Mouse (Mus musculus) thymus, postnatal 14 days (tissue): ENCODE results near the gene Gpr143.
"Not testable (repeated sequence)": the region's sequence is repeated elsewhere in the genome, so short reads cannot be mapped to it uniquely, and the experiment has no call there.

Source experiments
- DNase-seq: peaks from one replicate; pipeline ENCODE4 v3.0.0; 2021

Gene Gpr143

GRCm38 (mm10) chrX:152781720-152782403, at the start of gene Gpr143:
Gpr143 (plus strand) TSS chrX:152781921.
- no peak for DNase-seq

DNA sequence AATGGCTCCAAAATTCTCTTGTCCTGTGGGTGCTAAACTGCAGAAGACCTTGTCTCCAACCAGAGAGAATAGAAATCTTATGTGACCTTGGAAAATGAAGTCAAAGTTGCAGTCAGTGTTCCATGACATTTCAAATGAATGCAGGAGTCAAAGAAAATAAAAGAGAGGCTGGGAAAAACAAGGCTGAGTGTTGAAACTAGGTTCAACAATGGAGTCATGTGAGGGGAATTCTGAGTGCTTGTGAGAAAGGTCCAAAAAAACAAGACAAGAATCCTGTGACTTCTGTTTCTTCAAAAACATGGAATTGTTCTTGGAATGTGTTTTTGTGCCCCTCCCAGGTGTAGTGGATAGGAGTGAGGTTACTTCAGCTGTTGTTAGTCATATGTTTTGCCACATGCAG, 46.4 kb upstream of the Gpr143 start:
- DNase-seq, result no peak

DNA sequence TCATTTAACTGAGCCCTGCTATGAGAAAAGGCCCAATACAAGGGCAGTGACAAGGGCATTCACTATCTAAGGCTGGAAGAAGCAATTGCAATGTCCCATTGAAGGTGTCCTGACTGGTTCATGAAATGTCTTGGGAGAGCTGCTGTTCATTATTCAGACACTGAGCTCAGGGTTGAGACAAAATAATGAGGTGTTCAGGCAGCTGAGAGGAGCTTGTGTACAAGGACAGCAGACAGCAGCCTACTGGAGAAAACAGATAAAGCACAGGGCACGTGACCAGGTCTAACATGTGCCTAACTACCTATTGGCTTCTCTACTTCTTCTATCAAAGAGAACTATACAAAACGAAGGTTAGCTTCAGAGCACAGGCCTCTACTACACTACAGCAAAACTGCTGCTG, 43.5 kb upstream of the Gpr143 start:
- DNase-seq, result no peak

DNA sequence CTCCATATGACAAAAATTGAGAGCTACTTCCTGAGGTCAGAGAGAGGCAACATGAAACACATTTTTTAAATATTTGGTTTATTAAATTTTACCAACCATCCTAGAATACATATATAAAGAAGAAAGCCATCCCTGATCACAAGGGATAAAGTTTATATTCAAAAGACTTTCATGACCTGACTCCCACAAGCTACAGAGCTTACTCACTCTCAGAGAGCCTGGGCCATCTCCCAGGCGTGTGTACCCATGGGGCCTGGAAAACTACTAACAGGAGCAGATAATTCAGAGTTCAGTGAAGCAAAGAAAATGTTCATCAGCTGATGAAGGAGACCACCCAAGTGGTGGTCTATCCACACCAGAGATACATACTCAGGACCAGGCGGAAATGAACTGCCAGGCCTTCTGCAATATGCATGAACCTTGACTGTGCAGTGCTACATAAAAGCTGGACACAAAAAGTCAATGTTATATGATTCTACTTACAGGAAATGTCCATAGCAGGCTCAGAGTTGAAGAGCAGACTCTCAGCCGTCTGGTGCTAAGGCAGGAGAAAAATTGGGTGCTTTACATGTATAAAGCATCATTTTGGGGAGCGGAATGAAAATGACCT, 42.9 kb upstream of the Gpr143 start:
- DNase-seq, result no peak

- no peak for DNase-seq
Observed at GRCm38 (mm10) chrX:152743642-152744041, 38.1 kb upstream of the Gpr143 start.

GRCm38 (mm10) chrX:152745925-152746324, 35.8 kb upstream of the Gpr143 start:
- no peak for DNase-seq

DNA sequence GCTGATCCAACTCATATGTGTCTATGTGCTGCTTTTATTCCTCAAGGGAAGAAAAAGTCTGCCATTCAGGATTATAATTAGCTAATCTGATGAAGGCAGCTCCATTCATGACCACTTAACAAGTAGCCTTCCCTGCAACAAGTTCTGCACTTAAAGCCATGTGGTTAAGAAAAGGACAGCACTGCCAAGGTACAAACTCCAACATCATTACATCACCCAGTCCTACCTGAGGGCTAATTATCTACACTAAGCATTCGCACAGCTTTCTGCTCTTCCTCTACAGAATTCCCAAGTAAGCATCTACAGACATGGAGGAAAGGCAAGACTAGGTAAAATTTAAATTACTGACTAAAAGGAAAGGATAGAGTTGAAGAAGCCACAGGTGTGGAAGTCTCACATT, 25.9 kb upstream of the Gpr143 start:
- DNase-seq, result no peak

- no peak for DNase-seq
Observed at GRCm38 (mm10) chrX:152756293-152756692, 25.4 kb upstream of the Gpr143 start.

- DNase-seq, result no peak
Observed at GRCm38 (mm10) chrX:152762437-152762836, 19.3 kb upstream of the Gpr143 start.

- no peak for DNase-seq
Observed at GRCm38 (mm10) chrX:152762855-152763254, 18.9 kb upstream of the Gpr143 start.

DNA sequence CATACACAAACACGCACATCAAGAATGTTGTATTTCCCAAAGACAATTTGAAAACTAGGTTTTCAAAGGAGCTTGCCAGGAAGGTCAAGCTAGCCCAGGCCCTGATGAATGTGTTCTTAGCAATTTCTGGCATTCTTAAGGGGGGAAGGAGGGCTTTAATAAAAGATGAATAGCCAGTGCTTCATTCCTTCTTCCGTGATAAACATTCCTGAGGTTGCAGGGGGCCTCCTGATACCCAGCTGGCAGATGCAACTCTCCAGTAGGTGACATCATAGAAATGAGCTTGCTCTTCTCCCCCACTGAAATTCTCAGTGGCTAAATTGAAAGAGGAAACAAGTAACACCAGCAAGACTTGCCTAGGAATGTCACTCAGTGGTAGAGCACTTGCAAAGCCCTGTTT, 17.6 kb upstream of the Gpr143 start:
- no peak for DNase-seq

DNA sequence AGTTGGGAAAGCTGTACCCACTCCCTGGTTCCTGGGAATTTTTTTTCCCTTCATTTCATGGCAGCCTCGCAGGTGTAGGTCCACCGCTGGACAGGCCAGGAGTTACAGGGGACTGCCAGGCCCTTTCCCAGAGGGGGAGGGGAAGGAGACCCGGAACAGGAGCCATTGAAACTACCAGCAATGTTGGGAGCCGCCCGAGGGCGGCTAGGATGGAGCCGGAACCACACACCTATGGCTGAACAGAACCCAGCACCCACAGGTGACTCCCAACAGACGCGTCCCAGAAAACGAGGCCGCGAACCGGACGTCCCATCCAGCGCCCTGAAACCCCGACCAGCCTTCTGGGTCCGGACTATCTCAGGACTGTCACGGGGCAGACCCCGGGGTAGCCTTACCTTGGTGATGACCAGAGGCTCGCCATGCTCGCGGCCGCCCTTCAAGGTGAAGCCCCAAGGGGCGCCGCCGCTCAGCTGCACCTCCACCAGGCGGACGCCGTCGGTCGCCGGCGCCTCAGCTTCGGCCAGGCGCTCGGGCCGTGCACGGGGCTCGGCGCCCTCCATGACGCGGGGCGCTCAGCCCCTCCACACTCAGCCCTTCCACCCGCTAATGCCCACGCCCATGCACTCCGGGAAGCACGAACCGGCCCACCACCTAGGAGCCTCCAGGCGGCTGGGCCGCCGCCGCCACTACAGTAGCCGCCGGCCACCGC, 12.7 kb upstream of the Gpr143 start, which contains the start of gene Shroom2:
Gene Shroom2 (minus strand): TSS at position 575 of the 709 bp plus-strand sequence.
- DNase-seq, result no peak

DNA sequence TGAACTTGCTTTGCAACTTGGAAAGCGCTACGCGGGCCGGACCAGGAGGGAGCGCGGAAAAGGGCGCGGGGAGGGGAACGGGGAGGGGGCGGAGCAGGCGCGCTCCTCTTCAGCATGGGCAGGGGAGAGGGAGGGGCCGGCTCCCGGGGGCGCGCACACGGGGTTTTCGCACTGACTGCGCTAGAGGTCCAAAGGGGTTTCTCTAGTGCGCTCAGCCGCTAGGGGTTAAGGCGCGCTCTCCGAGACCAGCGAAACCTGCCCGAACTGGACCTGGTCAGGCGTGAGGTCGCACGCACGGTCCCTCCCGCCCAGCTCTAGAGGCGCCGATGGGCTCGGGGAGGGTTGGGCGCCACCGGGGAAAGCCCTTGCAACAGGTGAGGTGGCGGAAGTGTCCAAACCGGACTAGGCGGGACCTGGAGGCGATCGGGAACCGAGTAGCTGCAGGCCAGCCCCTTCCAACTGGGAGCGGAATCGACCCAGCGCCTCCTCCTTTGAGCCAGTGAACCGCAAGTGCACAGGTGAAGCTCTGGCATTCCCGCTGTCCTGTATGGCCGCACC, 12.0 kb upstream of the Gpr143 start:
- no peak for DNase-seq

DNA sequence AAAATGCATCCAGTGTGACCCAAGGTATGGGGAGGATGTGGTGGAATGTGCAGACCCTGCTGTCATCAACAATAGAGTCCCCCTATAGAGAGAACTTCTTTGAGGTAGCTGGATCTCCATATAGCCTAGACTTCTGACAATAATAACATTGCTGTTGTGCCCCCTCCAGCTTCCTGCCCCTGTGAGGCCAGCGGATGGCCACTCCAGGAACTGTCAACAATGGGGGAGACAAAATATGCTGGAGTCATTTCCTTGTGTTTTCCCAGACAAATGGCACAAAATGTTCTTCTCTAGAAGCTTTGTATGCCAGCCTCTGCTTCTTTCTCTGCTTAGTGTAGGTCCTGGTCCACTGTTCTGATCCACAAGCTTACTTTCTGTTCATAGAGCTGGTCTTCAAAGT, 6.4 kb downstream of the Gpr143 start:
- no peak for DNase-seq

GRCm38 (mm10) chrX:152788611-152789010, 6.9 kb downstream of the Gpr143 start:
- no peak for DNase-seq

DNA sequence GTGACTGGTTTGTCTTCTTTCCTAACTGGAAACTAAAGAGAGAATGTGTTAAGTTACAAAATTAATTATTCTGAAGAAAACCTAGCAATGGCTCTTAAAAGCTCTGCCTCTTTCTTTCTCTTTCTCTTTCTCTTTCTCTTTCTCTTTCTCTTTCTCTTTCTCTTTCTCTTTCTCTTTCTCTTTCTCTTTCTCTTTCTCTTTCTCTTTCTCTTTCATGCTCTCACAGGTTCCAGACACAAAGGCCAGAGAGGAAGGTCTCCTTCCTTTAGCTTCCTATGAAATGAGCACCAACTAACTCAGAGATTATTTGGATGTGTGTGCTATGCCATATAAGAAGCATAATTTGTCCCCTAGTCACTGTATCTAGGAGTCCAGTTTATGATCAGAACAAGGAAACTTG, 23.6 kb downstream of the Gpr143 start:
- DNase-seq, result no peak

- no peak for DNase-seq
Observed at GRCm38 (mm10) chrX:152813339-152813738, 31.6 kb downstream of the Gpr143 start.

DNA sequence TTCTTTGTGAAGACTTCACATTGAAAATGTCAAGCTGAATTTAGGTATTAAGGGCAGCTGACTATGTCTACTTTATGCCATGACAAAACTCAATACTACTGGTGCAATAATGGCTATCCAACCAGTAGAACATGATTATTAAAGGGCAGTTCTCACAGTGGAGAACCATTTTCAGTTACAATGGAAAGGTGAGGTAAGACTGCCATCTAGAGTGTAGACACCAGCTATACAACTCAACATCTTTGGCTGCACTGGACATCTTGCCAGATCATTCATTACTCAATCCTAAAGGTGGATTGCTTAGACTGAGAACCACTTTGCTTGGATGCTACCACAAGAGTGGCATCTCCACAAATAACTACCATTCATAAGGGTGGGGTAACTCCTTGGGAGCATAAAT, 37.3 kb downstream of the Gpr143 start:
- DNase-seq, result no peak

- not testable (repeated sequence) for DNase-seq
Observed at GRCm38 (mm10) chrX:152831003-152831550, 49.4 kb downstream of the Gpr143 start.

DNA sequence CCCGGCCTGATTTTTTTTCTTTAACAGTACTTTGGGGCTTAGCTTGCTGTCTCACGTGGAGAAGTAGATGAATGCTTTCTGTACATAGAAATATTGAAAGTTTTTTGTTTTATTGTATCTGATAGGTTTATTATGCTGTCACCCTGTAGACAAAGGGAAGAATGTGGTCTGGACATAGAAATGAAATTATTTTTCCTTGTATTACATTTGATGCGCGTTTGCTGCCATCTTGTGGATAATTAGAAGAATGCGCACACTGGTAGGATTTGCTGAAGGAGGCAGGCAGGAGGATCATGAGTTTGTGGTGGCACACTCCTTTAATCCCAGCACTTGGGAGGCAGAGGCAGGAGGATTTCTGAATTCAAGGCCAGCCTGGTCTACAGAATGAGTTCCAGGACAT, 53.2 kb downstream of the Gpr143 start:
- not testable (repeated sequence) for DNase-seq

GRCm38 (mm10) chrX:152855076-152855772, 73.5 kb downstream of the Gpr143 start:
- no peak for DNase-seq
